Mouse (Mus musculus) megakaryocyte, embryonic 14.5 days (primary cell): Measurements from ENCODE around the gene Ndufv2.

Experiments used
- FLI1 ChIP-seq: IDR thresholded peaks from 2 replicates; pipeline ENCODE4 v1.6.1; 2012; ENCODE audit warnings: low read length, inconsistent platforms, mixed read lengths
- GATA1 ChIP-seq: IDR thresholded peaks from 3 replicates; pipeline ENCODE4 v1.6.1; 2012; ENCODE audit warnings: mixed read lengths, low read length, inconsistent platforms, borderline replicate concordance

- TF ChIP-seq FLI1 (no peak), GATA1 (no peak)
These were observed 11.1 kb downstream of the Ndufv2 start for GRCm38 (mm10) chr17:66090251-66090650.
